Mouse (Mus musculus) MEL (cell line): Measurements from ENCODE around the gene Ptpn9.

ENCODE experiments used
- CHD2 ChIP-seq: IDR thresholded peaks from 2 replicates; pipeline ENCODE4 v1.6.1; 2011; ENCODE audit warnings: low read length, improper control_type of control experiment
- ELF1 ChIP-seq: IDR thresholded peaks from 2 replicates; pipeline ENCODE4 v1.6.1; 2014; ENCODE audit warnings: low read depth, mild to moderate bottlenecking, inconsistent platforms, low read length, improper control_type of control experiment, moderate library complexity
- MAX ChIP-seq: IDR thresholded peaks from 2 replicates; pipeline ENCODE4 v1.6.1; 2011; ENCODE audit warnings: low read length, improper control_type of control experiment
- MAZ ChIP-seq: IDR thresholded peaks from 2 replicates; pipeline ENCODE4 v1.6.1; 2012; ENCODE audit warnings: low read depth, mild to moderate bottlenecking, inconsistent platforms, low read length, improper control_type of control experiment
- MEF2A ChIP-seq: IDR thresholded peaks from 2 replicates; pipeline ENCODE4 v1.6.1; 2014; ENCODE audit warnings: low read depth, mild to moderate bottlenecking, inconsistent platforms, low read length, improper control_type of control experiment; ENCODE audit not compliant: poor library complexity, insufficient replicate concordance, severe bottlenecking; ENCODE audit errors: extremely low read depth
- POLR2A ChIP-seq, 2 experiments: IDR thresholded peaks; 2 replicates each; pipeline ENCODE4 v1.6.1; 2011 to 2012; ENCODE audit warnings: low read length in 2 of 2, mild to moderate bottlenecking in 2 of 2, control low read depth in 1 of 2, improper control_type of control experiment in 1 of 2, low read depth in 1 of 2, moderate library complexity in 1 of 2; ENCODE audit not compliant: control insufficient read depth in 1 of 2, insufficient read depth in 1 of 2, poor library complexity in 1 of 2
- RAD21 ChIP-seq: IDR thresholded peaks from 2 replicates; pipeline ENCODE4 v1.6.1; 2011; ENCODE audit warnings: mild to moderate bottlenecking, low read depth, low read length, improper control_type of control experiment
- RCOR1 ChIP-seq: IDR thresholded peaks from 2 replicates; pipeline ENCODE4 v1.6.1; 2012; ENCODE audit warnings: low read depth, mild to moderate bottlenecking, inconsistent platforms, low read length, improper control_type of control experiment
- TBP ChIP-seq: IDR thresholded peaks from 2 replicates; pipeline ENCODE4 v1.8.0; 2011; ENCODE audit warnings: low read depth, low read length, improper control_type of control experiment
- ZNF384 ChIP-seq: IDR thresholded peaks from 2 replicates; pipeline ENCODE4 v1.6.1; 2012; ENCODE audit warnings: low read depth, mild to moderate bottlenecking, inconsistent platforms, low read length, improper control_type of control experiment

DNA sequence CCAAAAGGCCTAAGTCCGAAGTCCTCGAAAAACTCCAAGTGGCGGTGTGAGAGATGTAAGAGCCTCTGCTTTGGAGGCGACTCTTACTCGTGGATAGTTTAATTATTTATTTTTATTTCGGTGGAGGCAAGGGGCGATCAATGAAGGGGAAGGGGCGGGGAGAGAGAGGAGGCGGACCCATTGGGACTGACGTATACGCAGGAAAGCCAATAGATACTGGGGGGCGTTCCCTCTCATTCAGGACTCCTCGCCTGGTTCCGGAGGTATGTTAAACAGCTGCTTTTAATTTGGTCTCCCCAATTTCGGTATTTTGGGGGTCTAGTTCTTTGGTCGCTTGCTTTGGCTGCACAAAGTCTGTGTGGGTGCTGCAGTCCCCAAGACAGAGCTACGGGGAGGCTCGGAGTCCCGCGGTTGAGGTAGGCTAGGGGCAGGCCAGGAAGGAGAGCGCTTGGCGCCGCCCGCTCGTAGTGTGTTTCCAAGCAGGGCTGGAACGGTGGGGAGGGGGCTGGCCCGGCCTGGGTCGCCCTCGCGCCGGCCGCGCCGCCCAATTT, 77.2 kb downstream of the Ptpn9 start, which contains the start of gene Sin3a:
- TF ChIP-seq RCOR1 (no peak), POLR2A (IDR thresholded peaks at IDR 0.05; ENCODE audit: control insufficient read depth in 1 of 2, insufficient read depth in 1 of 2, low read depth in 1 of 2, low read length in 2 of 2, poor library complexity in 1 of 2) (peak; percentile 52 to 69; a peak in 3 of 4 replicates), CHD2 (no peak), ELF1 (0 out of 2 replicates have a peak, but pooled peaks have one; percentile 36), MAZ (peak; percentile 24), TBP (0 out of 2 replicates have a peak, but pooled peaks have one; percentile 42), MEF2A (no peak), ZNF384 (no peak), MAX (peak; percentile 33; the same call in 1 of the 2 replicates), RAD21 (no peak)
